Mouse (Mus musculus): Measurements from ENCODE around the gene Fam206a. TPM values are rescaled to one million over a fixed set of nuclear protein-coding genes. Genes with fewer than 3 reads are reported as not detected.

The Fam206a gene
- polyA plus RNA-seq, 1 experiment from 2014 or later, result 20.6 TPM

DNA sequence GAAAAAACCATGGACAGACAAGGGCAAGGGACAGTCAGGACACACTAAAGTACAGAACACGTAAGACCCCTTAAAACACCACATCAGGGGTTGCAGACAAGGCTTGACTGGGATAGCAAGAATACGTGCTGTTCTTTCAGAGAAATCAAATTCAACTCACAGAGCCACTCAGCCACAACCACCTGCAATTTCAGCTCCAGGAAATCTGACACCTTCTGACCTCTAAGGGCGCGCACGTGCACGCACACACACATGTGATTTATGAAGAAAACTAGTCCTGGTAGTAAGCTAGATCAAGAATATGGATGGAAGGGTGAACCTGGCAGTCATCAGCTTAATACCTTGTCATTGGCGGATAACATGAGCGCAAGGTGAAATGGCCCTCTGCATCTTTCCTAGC, 13.0 kb downstream of the Fam206a start:
- Histone ChIP-seq H3K4me2 (no peak overlapping the region), H3K9me3 (no peaks in the 10 kb centered on the region), H3K27ac (no peak overlapping the region), H3K36me3 (replicated peaks) (peaks cover 27% of the 10 kb centered on the region; the same call in 1 of the 2 replicates), H3K4me3 (replicated peaks) (no peak overlapping the region), H3K27me3 (no peaks in the 10 kb centered on the region), H3K4me1 (no peaks in the 10 kb centered on the region), H3K9ac (no peak overlapping the region)
- ATAC-seq (ENCODE audit: low FRiP score), result no peak
- WGBS, result 93% methylated on average over 8 of the region's 8 CpGs

DNA sequence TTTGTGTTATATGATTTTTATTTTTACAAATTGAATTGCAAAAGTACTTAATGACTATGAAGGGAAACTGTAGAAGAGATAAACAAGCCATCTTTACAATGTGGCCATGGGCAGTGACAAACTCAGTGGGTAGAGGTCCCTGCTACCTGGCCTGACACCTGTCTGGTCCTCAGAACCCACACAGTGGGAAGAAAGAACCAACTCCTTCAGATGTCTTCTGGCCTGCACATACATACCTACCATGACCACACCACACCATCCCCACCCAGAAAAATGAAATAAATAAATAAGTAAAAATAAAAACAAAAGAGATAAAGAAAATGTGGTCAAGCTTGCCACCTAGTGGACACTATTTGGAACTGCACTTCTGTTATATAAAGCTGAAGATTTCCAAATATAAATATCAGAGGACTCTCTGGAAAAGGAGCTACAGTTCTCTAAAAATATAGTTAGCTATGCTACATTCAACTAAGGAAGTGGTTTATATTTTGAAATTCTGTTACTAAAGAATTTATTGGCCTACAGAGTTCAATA, 17.9 kb downstream of the Fam206a start:
- ATAC-seq (ENCODE audit: low FRiP score), result 0 out of 2 replicates have a peak, but pooled peaks have one; percentile 58

GRCm38 (mm10) chr4:56824231-56824630, 22.1 kb downstream of the Fam206a start:
- H3K27ac ChIP-seq, result no peak overlapping the region
- no peaks in the 10 kb centered on the region for H3K4me1 ChIP-seq
- no peak overlapping the region for H3K9ac ChIP-seq
- no peaks in the 10 kb centered on the region for H3K27me3 ChIP-seq
- no peaks in the 10 kb centered on the region for H3K9me3 ChIP-seq
- WGBS, result 91% methylated on average over 9 of the region's 9 CpGs
- no peak overlapping the region for H3K4me3 ChIP-seq (replicated peaks)
- H3K4me2 ChIP-seq, result no peak overlapping the region
- ATAC-seq (ENCODE audit: low FRiP score), result no peak
- peaks cover 33% of the 10 kb centered on the region for H3K36me3 ChIP-seq (replicated peaks)

More for the DNA sequence above, 17.9 kb downstream of the Fam206a start:
- no peaks in the 10 kb centered on the region for H3K27me3 ChIP-seq
- H3K9ac ChIP-seq, result no peak overlapping the region
- no peaks in the 10 kb centered on the region for H3K9me3 ChIP-seq
- H3K27ac ChIP-seq, result no peak overlapping the region
- no peak overlapping the region for H3K4me2 ChIP-seq
- peaks cover 22% of the 10 kb centered on the region for H3K36me3 ChIP-seq (replicated peaks)
- H3K4me1 ChIP-seq, result no peaks in the 10 kb centered on the region
- H3K4me3 ChIP-seq (replicated peaks), result no peak overlapping the region

DNA sequence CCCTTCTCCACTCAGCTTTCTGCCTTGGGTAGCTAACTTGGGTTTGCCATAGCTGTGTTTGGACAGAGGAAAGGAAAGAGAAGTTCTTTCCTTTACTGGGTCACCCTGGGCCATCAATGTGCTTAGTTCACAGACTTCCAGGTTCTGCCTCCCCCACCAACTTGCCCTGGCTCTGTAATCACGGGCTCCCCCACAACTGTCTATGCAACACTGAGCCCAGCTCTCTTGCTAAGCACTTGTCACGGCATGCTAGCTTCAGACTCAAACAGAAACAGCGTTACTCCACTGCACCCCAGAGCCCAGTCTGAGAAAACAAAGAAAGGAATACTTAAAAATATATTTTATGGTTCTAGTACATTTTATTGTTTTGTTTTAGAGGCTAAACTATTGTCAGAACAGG, 26.8 kb downstream of the Fam206a start:
- 79% methylated on average over 3 of the region's 3 CpGs for WGBS
- Histone ChIP-seq H3K9me3 (no peaks in the 10 kb centered on the region), H3K4me2 (no peak overlapping the region), H3K27me3 (no peaks in the 10 kb centered on the region), H3K4me3 (replicated peaks) (no peak overlapping the region), H3K36me3 (replicated peaks) (peaks cover 55% of the 10 kb centered on the region), H3K27ac (no peak overlapping the region), H3K4me1 (peaks cover 6% of the 10 kb centered on the region; the same call in 1 of the 2 replicates), H3K9ac (no peak overlapping the region)
- no peak for ATAC-seq (ENCODE audit: low FRiP score)

GRCm38 (mm10) chr4:56829511-56829921, 27.4 kb downstream of the Fam206a start:
- peaks cover 6% of the 10 kb centered on the region; the same call in 1 of the 2 replicates for H3K4me1 ChIP-seq
- H3K36me3 ChIP-seq (replicated peaks), result peaks cover 52% of the 10 kb centered on the region
- no peaks in the 10 kb centered on the region for H3K9me3 ChIP-seq
- no peak overlapping the region for H3K4me2 ChIP-seq
- H3K4me3 ChIP-seq (replicated peaks), result no peak overlapping the region
- no peaks in the 10 kb centered on the region for H3K27me3 ChIP-seq
- H3K27ac ChIP-seq, result peak overlapping the region; percentile 65
- WGBS, result 41% methylated on average over 7 of the region's 7 CpGs
- peak; percentile 69 for ATAC-seq (ENCODE audit: low FRiP score)
- no peak overlapping the region for H3K9ac ChIP-seq

- Histone ChIP-seq H3K27me3 (no peaks in the 10 kb centered on the region), H3K27ac (0 out of 2 replicates have a peak overlapping the region, but pooled peaks have one; percentile 19), H3K4me1 (peaks cover 6% of the 10 kb centered on the region; the same call in 1 of the 2 replicates), H3K36me3 (replicated peaks) (peaks cover 55% of the 10 kb centered on the region), H3K4me2 (no peak overlapping the region), H3K9me3 (no peaks in the 10 kb centered on the region), H3K4me3 (replicated peaks) (no peak overlapping the region), H3K9ac (no peak overlapping the region)
- WGBS, result 76% methylated on average over 13 of the region's 13 CpGs
- no peak for ATAC-seq (ENCODE audit: low FRiP score)
Observed at GRCm38 (mm10) chr4:56831013-56831609, 29.0 kb downstream of the Fam206a start.

- Histone ChIP-seq H3K36me3 (replicated peaks) (peaks cover 55% of the 10 kb centered on the region), H3K9ac (no peak overlapping the region), H3K4me1 (peaks cover 6% of the 10 kb centered on the region; the same call in 1 of the 2 replicates), H3K9me3 (no peaks in the 10 kb centered on the region), H3K4me3 (replicated peaks) (no peak overlapping the region), H3K27ac (no peak overlapping the region), H3K27me3 (no peaks in the 10 kb centered on the region), H3K4me2 (no peak overlapping the region)
- WGBS, result 93% methylated on average over 7 of the region's 7 CpGs
- no peak for ATAC-seq (ENCODE audit: low FRiP score)
Observed at GRCm38 (mm10) chr4:56831998-56832397, 29.9 kb downstream of the Fam206a start.

DNA sequence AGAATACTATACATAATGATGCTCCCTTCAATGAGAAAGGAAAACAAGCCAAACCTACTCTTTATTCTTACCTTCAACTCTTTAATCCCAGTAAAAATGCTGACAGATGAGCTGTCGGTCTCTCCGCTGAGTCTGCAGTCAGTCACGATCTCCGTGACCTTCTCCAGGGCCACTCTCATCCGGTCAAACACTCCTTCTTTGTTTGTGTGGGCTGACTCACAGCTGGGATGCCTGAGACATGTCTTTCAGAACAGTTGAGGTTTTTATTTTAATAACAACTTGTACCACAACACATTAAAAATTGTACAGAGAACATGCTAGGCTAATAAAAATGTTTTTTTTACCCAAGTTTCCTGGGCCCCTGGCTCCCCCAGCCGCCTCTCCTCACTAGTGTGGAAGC, 35.5 kb downstream of the Fam206a start:
- H3K4me3 ChIP-seq (replicated peaks), result no peak overlapping the region
- no peaks in the 10 kb centered on the region for H3K9me3 ChIP-seq
- peaks cover 68% of the 10 kb centered on the region for H3K36me3 ChIP-seq (replicated peaks)
- no peaks in the 10 kb centered on the region for H3K27me3 ChIP-seq
- WGBS, result 90% methylated on average over 6 of the region's 6 CpGs
- no peak overlapping the region for H3K4me2 ChIP-seq
- no peak overlapping the region for H3K27ac ChIP-seq
- no peak overlapping the region for H3K9ac ChIP-seq
- ATAC-seq (ENCODE audit: low FRiP score), result no peak
- H3K4me1 ChIP-seq, result no peaks in the 10 kb centered on the region

DNA sequence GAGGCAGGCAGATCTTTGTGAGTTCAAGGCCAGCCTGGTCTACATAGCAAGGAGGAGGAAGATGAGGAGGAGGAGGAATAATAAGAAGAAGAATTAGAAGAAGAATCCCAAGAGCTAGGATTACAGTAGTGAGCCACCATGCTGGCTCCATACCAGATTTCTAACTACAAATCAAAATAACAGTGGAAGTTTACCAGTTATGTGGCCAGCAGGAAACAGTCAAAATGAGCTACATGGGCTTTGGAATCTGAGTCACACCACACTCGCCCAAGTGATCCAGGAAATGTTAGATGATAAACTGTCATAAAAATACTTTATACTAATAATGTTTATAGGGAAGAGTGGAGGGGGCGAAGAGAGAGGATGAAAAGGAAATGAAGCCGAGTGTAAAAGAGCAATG, 38.2 kb downstream of the Fam206a start:
- WGBS, result 94% methylated on average over 3 of the region's 3 CpGs
- no peaks in the 10 kb centered on the region for H3K27me3 ChIP-seq
- H3K27ac ChIP-seq, result no peak overlapping the region
- ATAC-seq (ENCODE audit: low FRiP score), result no peak
- 0 out of 2 replicates have a peak, but pooled peaks cover 5% of the 10 kb centered on the region for H3K9me3 ChIP-seq
- no peaks in the 10 kb centered on the region for H3K4me1 ChIP-seq
- no peak overlapping the region for H3K4me3 ChIP-seq (replicated peaks)
- H3K36me3 ChIP-seq (replicated peaks), result peaks cover 69% of the 10 kb centered on the region
- H3K4me2 ChIP-seq, result no peak overlapping the region
- H3K9ac ChIP-seq, result no peak overlapping the region

DNA sequence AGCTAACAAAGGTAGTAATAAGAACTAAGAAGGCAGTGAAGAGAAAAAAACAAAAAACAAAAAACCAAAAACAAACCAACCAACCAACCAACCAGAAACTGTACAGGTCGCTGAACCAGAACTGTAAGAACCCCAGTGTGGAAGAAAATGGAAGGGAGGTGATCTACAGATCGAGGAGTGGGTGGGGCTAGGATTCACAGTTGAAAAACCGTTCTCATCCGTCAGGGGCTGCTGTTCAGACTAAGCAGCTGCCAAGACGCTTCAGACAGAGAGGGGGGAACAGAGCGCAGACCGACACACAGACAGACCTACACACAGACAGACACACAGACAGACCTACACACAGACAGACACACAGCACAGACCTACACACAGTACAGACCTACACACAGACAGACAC, 40.4 kb downstream of the Fam206a start:
- 0 out of 2 replicates have a peak, but pooled peaks cover 5% of the 10 kb centered on the region for H3K9me3 ChIP-seq
- H3K4me1 ChIP-seq, result peaks cover 3% of the 10 kb centered on the region; the same call in 1 of the 2 replicates
- no peak overlapping the region for H3K9ac ChIP-seq
- H3K27ac ChIP-seq, result no peak overlapping the region
- 88% methylated on average over 7 of the region's 7 CpGs for WGBS
- no peaks in the 10 kb centered on the region for H3K27me3 ChIP-seq
- ATAC-seq (ENCODE audit: low FRiP score), result no peak
- H3K4me3 ChIP-seq (replicated peaks), result no peak overlapping the region
- peaks cover 67% of the 10 kb centered on the region for H3K36me3 ChIP-seq (replicated peaks)
- no peak overlapping the region for H3K4me2 ChIP-seq

DNA sequence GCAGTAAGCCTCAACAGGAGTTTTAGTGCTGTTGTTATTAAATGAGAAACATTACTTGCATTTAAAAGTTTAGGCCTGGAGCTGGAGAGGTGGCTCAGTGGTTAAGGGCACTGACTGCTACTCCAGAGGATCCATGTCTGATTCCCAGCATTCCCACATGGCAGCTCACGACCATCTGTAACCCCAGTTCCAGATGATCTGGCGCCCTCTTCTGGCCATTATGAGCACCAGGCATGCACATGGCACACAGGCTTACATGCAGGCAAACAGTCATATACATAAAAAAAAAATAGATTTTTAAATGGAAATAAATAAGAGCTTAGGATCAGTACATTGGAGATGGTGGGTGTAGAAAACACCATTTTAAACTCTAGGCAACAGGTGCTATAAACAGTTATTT, 41.8 kb downstream of the Fam206a start:
- H3K9ac ChIP-seq, result no peak overlapping the region
- peaks cover 52% of the 10 kb centered on the region for H3K36me3 ChIP-seq (replicated peaks)
- no peak for ATAC-seq (ENCODE audit: low FRiP score)
- WGBS, result 94% methylated on average over 2 of the region's 2 CpGs
- H3K27ac ChIP-seq, result no peak overlapping the region
- H3K9me3 ChIP-seq, result 0 out of 2 replicates have a peak, but pooled peaks cover 5% of the 10 kb centered on the region
- no peaks in the 10 kb centered on the region for H3K27me3 ChIP-seq
- H3K4me2 ChIP-seq, result no peak overlapping the region
- H3K4me3 ChIP-seq (replicated peaks), result no peak overlapping the region
- peaks cover 3% of the 10 kb centered on the region; the same call in 1 of the 2 replicates for H3K4me1 ChIP-seq

GRCm38 (mm10) chr4:56844911-56845310, 42.8 kb downstream of the Fam206a start:
- Histone ChIP-seq H3K9me3 (0 out of 2 replicates have a peak, but pooled peaks cover 5% of the 10 kb centered on the region), H3K4me2 (no peak overlapping the region), H3K36me3 (replicated peaks) (peaks cover 48% of the 10 kb centered on the region), H3K27ac (no peak overlapping the region), H3K4me3 (replicated peaks) (no peak overlapping the region), H3K9ac (no peak overlapping the region), H3K4me1 (peaks cover 3% of the 10 kb centered on the region; the same call in 1 of the 2 replicates), H3K27me3 (no peaks in the 10 kb centered on the region)
- ATAC-seq (ENCODE audit: low FRiP score), result no peak
- WGBS, result 92% methylated on average over 4 of the region's 4 CpGs

All from forebrain, embryonic 12.5 days (tissue).